Mouse (Mus musculus): ENCODE measurements around the gene C4b.
"Not testable (repeated sequence)": the region's sequence is repeated elsewhere in the genome, so short reads cannot be mapped to it uniquely, and the experiment has no call there.

Gene C4b

GRCm38 (mm10) chr17:34743719-34744118, at the start of gene C4b:
Gene C4b (minus strand): TSS chr17:34743882.
- DNase-seq = peak; percentile 22

GRCm38 (mm10) chr17:34777680-34778325, 34.1 kb upstream of the C4b start:
- no peak for DNase-seq

GRCm38 (mm10) chr17:34761471-34761870, 17.8 kb upstream of the C4b start:
- DNase-seq = no peak

GRCm38 (mm10) chr17:34746531-34746930, 2.8 kb upstream of the C4b start:
- DNase-seq = no peak

- not testable (repeated sequence) for DNase-seq
These were observed 1.5 kb upstream of the C4b start for GRCm38 (mm10) chr17:34745166-34745565.

GRCm38 (mm10) chr17:34744611-34745010, 929 bp upstream of the C4b start:
- not testable (repeated sequence) for DNase-seq

GRCm38 (mm10) chr17:34744206-34744605, 524 bp upstream of the C4b start:
- DNase-seq = no peak

GRCm38 (mm10) chr17:34740280-34740679, 3.4 kb downstream of the C4b start:
- no peak for DNase-seq

GRCm38 (mm10) chr17:34739708-34740107, 4.0 kb downstream of the C4b start:
- DNase-seq = not testable (repeated sequence)

- not testable (repeated sequence) for DNase-seq
These were observed 6.2 kb downstream of the C4b start for GRCm38 (mm10) chr17:34737466-34737865.

GRCm38 (mm10) chr17:34729779-34730553, 13.7 kb downstream of the C4b start:
- DNase-seq = not testable (repeated sequence)

- not testable (repeated sequence) for DNase-seq
These were observed 14.5 kb downstream of the C4b start for GRCm38 (mm10) chr17:34729155-34729554.

- DNase-seq = no peak
These were observed 15.8 kb downstream of the C4b start for GRCm38 (mm10) chr17:34727887-34728286.

- no peak for DNase-seq
These were observed 20.6 kb downstream of the C4b start for GRCm38 (mm10) chr17:34723066-34723465.

- not testable (repeated sequence) for DNase-seq
These were observed 21.4 kb downstream of the C4b start for GRCm38 (mm10) chr17:34722238-34722637.

- not testable (repeated sequence) for DNase-seq
These were observed 23.8 kb downstream of the C4b start for GRCm38 (mm10) chr17:34719886-34720285.

- DNase-seq = no peak
These were observed 26.3 kb downstream of the C4b start for GRCm38 (mm10) chr17:34717401-34717800.

- DNase-seq = no peak
These were observed 27.4 kb downstream of the C4b start for GRCm38 (mm10) chr17:34716247-34716646.

- DNase-seq = not testable (repeated sequence)
These were observed 28.2 kb downstream of the C4b start for GRCm38 (mm10) chr17:34715451-34715850.

- DNase-seq = not testable (repeated sequence)
These were observed 28.7 kb downstream of the C4b start for GRCm38 (mm10) chr17:34714908-34715445.

- not testable (repeated sequence) for DNase-seq
These were observed 29.3 kb downstream of the C4b start for GRCm38 (mm10) chr17:34714181-34714907.

- DNase-seq = peak; percentile 87
These were observed 30.7 kb downstream of the C4b start for GRCm38 (mm10) chr17:34712951-34713350.

GRCm38 (mm10) chr17:34706476-34706875, 37.2 kb downstream of the C4b start:
- not testable (repeated sequence) for DNase-seq
